Mouse (Mus musculus) forebrain, embryonic 16.5 days (tissue): ENCODE measurements at regions not wholly inside any gene's neighbourhood (a gene's known extent, or its start where the extent isn't known, plus 50 kb on each side); places are given as distances from the start of the nearest gene placed in this dataset.

Source experiments
- ATAC-seq: fragments of 200-750 bp; cut with Nextera tagmentation; 2 replicates; pipeline ENCODE4 v1.8.0; 2017; ENCODE audit warnings: mild to moderate bottlenecking, moderate library complexity
- H3K27ac ChIP-seq: fragments of 300-500 bp; sonication (generic); 2 replicates; pipeline ENCODE4 v1.5.1; 2014; ENCODE audit warnings: low read length, control low read depth
- H3K27me3 ChIP-seq: fragments of 300-500 bp; sonication (generic); replicated peaks from 2 replicates; pipeline ENCODE4 v1.6.1; 2014; ENCODE audit warnings: low read length; ENCODE audit not compliant: control insufficient read depth, insufficient read depth
- H3K36me3 ChIP-seq: fragments of 300-500 bp; sonication (generic); 2 replicates; pipeline ENCODE4 v1.6.1; 2014; ENCODE audit not compliant: control insufficient read depth, insufficient read depth
- H3K4me1 ChIP-seq: fragments of 300-500 bp; sonication (generic); replicated peaks from 2 replicates; pipeline ENCODE4 v1.6.1; 2014; ENCODE audit warnings: low read length; ENCODE audit not compliant: control insufficient read depth, insufficient read depth
- H3K4me2 ChIP-seq: fragments of 300-500 bp; sonication (generic); 2 replicates; pipeline ENCODE4 v1.6.1; 2014; ENCODE audit warnings: mild to moderate bottlenecking, low read length, control low read depth
- H3K4me3 ChIP-seq: fragments of 300-500 bp; sonication (generic); replicated peaks from 2 replicates; pipeline ENCODE4 v1.5.1; 2014; ENCODE audit warnings: mild to moderate bottlenecking, low read length, control low read depth
- H3K9ac ChIP-seq: fragments of 300-500 bp; sonication (generic); replicated peaks from 2 replicates; pipeline ENCODE4 v1.6.1; 2014; ENCODE audit warnings: low read depth, low read length, control low read depth
- H3K9me3 ChIP-seq: fragments of 300-500 bp; sonication (generic); 2 replicates; pipeline ENCODE4 v1.6.1; 2016; ENCODE audit warnings: low read length; ENCODE audit not compliant: control insufficient read depth
- WGBS: fragments of 180-500 bp; shearing (Covaris S2); extraction: QIAGEN DNeasy Blood & Tissue Kit; methylation state at CpG from one replicate; pipeline ENCODE4 v1.1.7; 2014; 5-methylcytosine and 5-hydroxymethylcytosine counted together

DNA sequence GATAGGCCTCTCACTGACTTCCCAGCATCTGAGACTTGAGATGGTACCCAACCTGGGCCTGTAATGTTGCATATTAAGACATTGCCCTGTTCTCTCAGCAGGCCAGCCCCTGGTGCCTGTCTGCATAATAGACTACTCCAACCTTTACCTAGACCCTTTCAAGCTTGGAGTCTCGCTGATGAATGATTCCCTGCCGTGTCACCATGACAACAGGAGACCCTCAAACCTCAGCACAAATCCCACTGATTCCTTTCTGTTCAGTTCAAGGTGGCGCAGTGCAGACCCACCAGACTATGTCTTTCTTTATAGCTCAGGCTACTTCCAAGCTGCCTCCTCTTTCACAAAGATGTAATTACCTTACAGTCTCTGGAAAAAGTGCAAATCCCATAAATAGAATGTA lies 172.0 kb downstream of the Dcdc2c start:
- H3K27ac ChIP-seq = no peak overlapping the region
- WGBS = 33% methylated on average over 3 of the region's 3 CpGs
- H3K9me3 ChIP-seq = no peaks in the 10 kb centered on the region
- no peaks in the 10 kb centered on the region for H3K36me3 ChIP-seq
- ATAC-seq = no peak
- no peak overlapping the region for H3K4me2 ChIP-seq
- no peak overlapping the region for H3K9ac ChIP-seq
- peaks cover 15% of the 10 kb centered on the region for H3K4me1 ChIP-seq
- no peak overlapping the region for H3K4me3 ChIP-seq
- H3K27me3 ChIP-seq = no peaks in the 10 kb centered on the region

DNA sequence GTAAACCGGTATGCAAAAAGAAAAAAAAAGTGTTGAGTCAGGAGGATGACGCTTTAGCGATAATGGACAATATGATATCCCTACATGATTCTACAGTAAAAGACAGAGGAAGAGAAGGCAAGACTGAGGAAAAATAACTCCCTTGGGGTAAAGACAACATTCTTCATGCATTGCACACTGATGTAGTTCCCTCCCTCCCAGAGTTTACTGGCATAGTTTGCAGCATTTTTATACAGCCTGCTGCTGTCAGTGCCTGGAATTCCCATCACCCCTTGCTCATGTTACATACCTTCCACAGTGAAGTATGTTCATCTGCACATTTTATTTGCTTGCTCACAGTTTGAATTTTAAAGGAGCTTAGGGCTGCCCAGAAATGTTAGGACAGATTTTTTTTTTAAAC lies 174.2 kb downstream of the Dcdc2c start:
- WGBS = 85% methylated on average over 3 of the region's 3 CpGs
- ATAC-seq = no peak
- H3K9ac ChIP-seq = no peak overlapping the region
- no peaks in the 10 kb centered on the region for H3K27me3 ChIP-seq
- H3K4me2 ChIP-seq = no peak overlapping the region
- no peak overlapping the region for H3K4me3 ChIP-seq
- no peaks in the 10 kb centered on the region for H3K9me3 ChIP-seq
- H3K27ac ChIP-seq = no peak overlapping the region
- H3K36me3 ChIP-seq = no peaks in the 10 kb centered on the region
- peaks cover 15% of the 10 kb centered on the region for H3K4me1 ChIP-seq

GRCm38 (mm10) chr12:28377373-28377772 lies 174.8 kb downstream of the Dcdc2c start:
- peak; percentile 63; the same call in 1 of the 2 replicates for ATAC-seq
- Histone ChIP-seq H3K4me1 (peaks cover 15% of the 10 kb centered on the region), H3K4me3 (no peak overlapping the region), H3K27ac (peak overlapping the region; percentile 56), H3K4me2 (no peak overlapping the region; the same call in 1 of the 2 replicates), H3K9me3 (no peaks in the 10 kb centered on the region), H3K9ac (no peak overlapping the region), H3K36me3 (no peaks in the 10 kb centered on the region), H3K27me3 (no peaks in the 10 kb centered on the region)
- 29% methylated on average over 4 of the region's 4 CpGs for WGBS

DNA sequence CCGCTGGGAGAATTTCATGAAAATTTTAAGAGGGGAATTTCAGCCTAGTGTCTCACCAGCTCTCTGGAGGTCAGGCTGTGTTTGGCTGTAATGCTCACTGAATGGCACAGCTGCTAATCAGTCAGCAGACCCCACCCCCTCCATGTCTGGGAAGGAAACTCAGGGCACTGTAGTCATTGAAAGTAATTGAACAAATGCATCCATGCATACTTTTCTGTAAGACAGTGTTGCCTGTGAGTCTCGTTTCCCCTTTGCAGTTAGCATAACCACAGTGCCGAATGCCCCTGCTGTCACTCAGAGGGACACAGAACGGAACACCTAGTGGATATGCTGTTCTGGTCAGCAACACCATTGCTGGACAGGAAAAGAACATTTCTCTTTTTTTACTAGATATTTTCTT lies 175.4 kb downstream of the Dcdc2c start:
- Histone ChIP-seq H3K4me2 (0 out of 2 replicates have a peak overlapping the region, but pooled peaks have one; percentile 6), H3K27ac (no peak overlapping the region), H3K36me3 (no peaks in the 10 kb centered on the region), H3K9me3 (no peaks in the 10 kb centered on the region), H3K4me1 (peaks cover 15% of the 10 kb centered on the region), H3K4me3 (no peak overlapping the region), H3K9ac (no peak overlapping the region), H3K27me3 (no peaks in the 10 kb centered on the region)
- 4% methylated on average over 4 of the region's 4 CpGs for WGBS
- ATAC-seq = peak; percentile 83

GRCm38 (mm10) chr12:28365304-28365703 lies 186.9 kb downstream of the Dcdc2c start:
- no peaks in the 10 kb centered on the region for H3K36me3 ChIP-seq
- no peak overlapping the region for H3K4me2 ChIP-seq
- WGBS = 66% methylated on average over 2 of the region's 2 CpGs
- no peaks in the 10 kb centered on the region for H3K9me3 ChIP-seq
- no peak overlapping the region for H3K27ac ChIP-seq
- H3K4me1 ChIP-seq = no peaks in the 10 kb centered on the region
- no peak for ATAC-seq
- H3K4me3 ChIP-seq = no peak overlapping the region
- no peaks in the 10 kb centered on the region for H3K27me3 ChIP-seq
- no peak overlapping the region for H3K9ac ChIP-seq

DNA sequence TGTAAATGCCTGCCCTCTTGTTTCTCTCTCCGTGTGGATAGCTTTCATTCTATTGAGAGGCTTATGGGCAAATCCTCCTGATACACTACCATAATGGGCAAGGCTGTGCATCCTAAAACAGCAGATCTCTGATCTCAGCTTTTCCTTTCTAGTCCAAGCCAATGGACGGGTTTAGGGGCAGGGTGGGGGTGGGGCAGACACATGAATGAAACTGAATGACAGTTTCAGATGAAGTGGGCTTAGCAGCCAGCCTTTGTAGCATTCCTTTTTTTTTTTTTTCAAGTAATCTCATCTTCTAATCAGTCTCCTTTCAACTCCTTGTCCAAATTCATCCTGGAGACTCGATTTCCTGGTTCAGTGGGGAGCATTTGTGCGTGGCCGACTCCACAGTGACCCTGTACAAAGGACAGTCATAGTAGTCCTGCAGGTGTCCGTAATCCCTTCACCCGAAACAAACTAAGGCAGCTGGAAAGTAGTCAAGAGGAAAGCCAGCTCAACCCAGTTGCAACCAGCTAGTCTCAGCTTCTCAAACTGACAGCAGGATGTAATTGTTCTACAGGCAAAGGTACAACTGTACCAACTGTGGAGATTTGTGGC lies 193.4 kb downstream of the Dcdc2c start:
- 14% methylated on average over 7 of the region's 7 CpGs for WGBS
- Histone ChIP-seq H3K36me3 (no peaks in the 10 kb centered on the region), H3K27me3 (no peaks in the 10 kb centered on the region), H3K27ac (no peak overlapping the region), H3K4me1 (no peaks in the 10 kb centered on the region), H3K4me2 (no peak overlapping the region), H3K9me3 (no peaks in the 10 kb centered on the region), H3K4me3 (no peak overlapping the region), H3K9ac (no peak overlapping the region)
- no peak for ATAC-seq

- Histone ChIP-seq H3K4me3 (no peak overlapping the region), H3K4me1 (no peaks in the 10 kb centered on the region), H3K27me3 (no peaks in the 10 kb centered on the region), H3K27ac (no peak overlapping the region), H3K9me3 (no peaks in the 10 kb centered on the region), H3K9ac (no peak overlapping the region), H3K36me3 (no peaks in the 10 kb centered on the region), H3K4me2 (no peak overlapping the region)
- 89% methylated on average over 10 of the region's 10 CpGs for WGBS
- ATAC-seq = no peak
Observed at GRCm38 (mm10) chr12:28357764-28358163, 194.4 kb downstream of the Dcdc2c start.

DNA sequence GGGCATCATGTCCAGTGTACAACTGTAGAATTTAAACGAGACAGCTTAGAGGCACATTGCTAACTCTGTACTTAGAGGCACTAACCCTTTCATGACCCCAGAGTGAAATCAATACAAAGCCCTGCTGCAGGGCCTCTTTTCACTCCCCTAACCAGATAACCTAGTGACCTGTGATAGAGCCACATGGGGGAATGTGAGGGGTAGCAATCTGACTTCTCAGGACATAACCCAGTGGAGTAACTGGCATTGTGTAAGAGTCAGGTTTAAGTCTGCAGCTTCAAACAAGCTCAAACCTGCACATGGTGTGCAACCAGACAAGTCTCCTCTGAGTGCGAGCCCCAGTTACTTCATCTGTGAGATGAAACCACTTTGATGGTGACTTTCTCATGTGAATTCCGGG lies 199.1 kb downstream of the Dcdc2c start:
- WGBS = 49% methylated on average over 3 of the region's 3 CpGs
- H3K9ac ChIP-seq = no peak overlapping the region
- no peaks in the 10 kb centered on the region for H3K27me3 ChIP-seq
- H3K36me3 ChIP-seq = no peaks in the 10 kb centered on the region
- no peaks in the 10 kb centered on the region for H3K9me3 ChIP-seq
- H3K27ac ChIP-seq = no peak overlapping the region
- no peak overlapping the region for H3K4me3 ChIP-seq
- H3K4me2 ChIP-seq = no peak overlapping the region
- ATAC-seq = no peak
- H3K4me1 ChIP-seq = no peaks in the 10 kb centered on the region

- WGBS = 91% methylated on average over 3 of the region's 3 CpGs
- no peaks in the 10 kb centered on the region for H3K36me3 ChIP-seq
- no peak overlapping the region for H3K4me2 ChIP-seq
- ATAC-seq = no peak
- H3K9me3 ChIP-seq = no peaks in the 10 kb centered on the region
- no peak overlapping the region for H3K27ac ChIP-seq
- H3K4me3 ChIP-seq = no peak overlapping the region
- H3K27me3 ChIP-seq = no peaks in the 10 kb centered on the region
- no peak overlapping the region for H3K9ac ChIP-seq
- no peaks in the 10 kb centered on the region for H3K4me1 ChIP-seq
Observed at GRCm38 (mm10) chr12:28352571-28352970, 199.6 kb downstream of the Dcdc2c start.

DNA sequence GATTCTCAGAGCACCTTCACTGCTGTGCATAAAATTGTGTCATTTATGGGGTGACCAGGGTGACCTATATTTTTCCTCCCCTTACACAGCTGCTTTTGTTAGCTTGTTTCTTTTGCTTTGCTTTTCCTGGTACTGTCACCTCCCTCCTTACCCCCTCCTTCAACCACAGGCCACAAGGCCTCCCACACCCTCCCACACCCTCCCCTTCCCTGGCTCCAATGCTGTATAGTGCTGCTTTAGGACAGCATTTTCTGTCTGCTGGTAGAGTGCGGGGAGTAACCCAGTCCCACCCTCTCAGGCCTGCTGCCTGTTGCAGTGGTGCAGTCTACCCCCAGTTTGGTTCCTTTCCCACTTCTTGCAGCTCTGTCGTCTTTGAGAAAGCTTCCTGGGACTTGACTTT lies 209.5 kb downstream of the Dcdc2c start:
- 88% methylated on average over 2 of the region's 2 CpGs for WGBS
- Histone ChIP-seq H3K27ac (no peak overlapping the region), H3K36me3 (no peaks in the 10 kb centered on the region), H3K4me3 (no peak overlapping the region), H3K9ac (no peak overlapping the region), H3K9me3 (no peaks in the 10 kb centered on the region), H3K4me1 (0 out of 2 replicates have a peak, but pooled peaks cover 3% of the 10 kb centered on the region), H3K27me3 (no peaks in the 10 kb centered on the region), H3K4me2 (no peak overlapping the region)
- no peak for ATAC-seq
